29 mouse cellular contexts compared by ENCODE assay signal in the genomic region with DNA sequence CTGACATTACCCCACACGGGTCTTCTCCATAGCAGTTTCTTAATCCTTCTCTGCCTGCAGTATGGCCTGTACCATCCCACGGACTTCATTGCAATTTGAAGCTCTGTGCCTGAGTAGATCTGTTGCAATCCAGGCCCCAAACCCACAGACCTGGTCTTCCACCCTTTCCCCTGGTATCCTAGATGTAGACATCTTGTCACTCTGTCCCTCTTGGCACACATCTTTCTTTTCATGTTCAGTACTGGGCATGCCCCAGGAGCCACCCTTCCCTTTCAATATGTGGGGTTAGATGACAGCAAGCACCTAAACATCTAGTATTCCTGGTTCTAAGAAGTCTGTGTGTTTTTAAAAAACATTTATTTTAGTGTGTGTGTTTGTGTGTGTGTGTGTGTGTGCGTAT. TPM values are rescaled to one million over a fixed set of nuclear protein-coding genes. Genes with fewer than 3 reads are reported as not detected.
"Had no signal": no experiment of that assay in that cellular context is flagged by ENCODE, and none has a peak within 500 bp of the region (broad histone marks: within the 10 kb centered on the region; RNA-seq: fewer than 3 reads in every experiment).

No protein-coding gene starts in this region.

- H3K36me3 ChIP-seq: limb, embryonic 12.5 days; limb, embryonic 15.5 days; liver, embryonic 15.5 days; neural tube, embryonic 12.5 days; neural tube, embryonic 15.5 days; stomach, embryonic 15.5 days had no signal

- H3K27ac ChIP-seq: limb, embryonic 12.5 days; limb, embryonic 15.5 days; neural tube, embryonic 12.5 days; neural tube, embryonic 15.5 days had no signal

- H3K4me1 ChIP-seq: limb, embryonic 12.5 days; limb, embryonic 15.5 days; neural tube, embryonic 12.5 days had no signal

- H3K4me3 ChIP-seq: limb, embryonic 12.5 days; limb, embryonic 15.5 days; liver, embryonic 15.5 days; neural tube, embryonic 12.5 days; neural tube, embryonic 15.5 days; stomach, embryonic 15.5 days had no signal

- DNase-seq: kidney, postnatal 14 days; kidney, postnatal 4 days; left cerebral cortex, postnatal 4 days; lung, adult 2 months; lung, postnatal 14 days; midbrain, embryonic 14.5 days; right cerebral cortex, adult 18-20 months; right cerebral cortex, postnatal 14 days; right cerebral cortex, postnatal 4 days; spleen, adult 18-20 months; thymus, postnatal 14 days; thymus, postnatal 4 days had no signal

- H3K27me3 ChIP-seq: limb, embryonic 12.5 days; limb, embryonic 15.5 days; liver, embryonic 15.5 days; neural tube, embryonic 12.5 days; neural tube, embryonic 15.5 days; stomach, embryonic 15.5 days had no signal

RNA-seq across cellular contexts. Expression of gene Gm9999, which starts 58.3 kb away (rescaled TPM):
- total RNA-seq: layer of hippocampus, adult 18-20 months; layer of hippocampus, postnatal 14 days; left cerebral cortex, adult 8-10 months; left cerebral cortex, postnatal 14 days; left cerebral cortex, postnatal 4 days; megakaryocyte-erythroid progenitor cell, adult 5-6 weeks; midbrain, postnatal 0 days had no signal
- polyA plus RNA-seq: intestine, embryonic 16.5 days; kidney, embryonic 16.5 days; limb, embryonic 12.5 days; limb, embryonic 15.5 days; liver, embryonic 11.5 days; liver, embryonic 15.5 days; lung, adult 2 months; lung, embryonic 16.5 days; midbrain, embryonic 11.5 days; midbrain, embryonic 14.5 days; midbrain, postnatal 0 days; neural tube, embryonic 12.5 days; neural tube, embryonic 15.5 days; stomach, embryonic 15.5 days had no signal
